Mouse (Mus musculus) small intestine, adult 2 months (tissue): ENCODE results near the gene Gas2. TPM values are rescaled to one million over a fixed set of nuclear protein-coding genes. Genes with fewer than 3 reads are reported as not detected.

ENCODE experiments used
- H3K27ac ChIP-seq: fragments of 200-500 bp; 2 replicates; pipeline ENCODE4 v1.5.1; 2012; ENCODE audit warnings: low read depth, low read length, control low read depth, inconsistent platforms; ENCODE audit not compliant: insufficient read depth
- H3K27me3 ChIP-seq: fragments of 200-500 bp; 2 replicates; pipeline ENCODE4 v1.6.1; 2012; ENCODE audit warnings: mild to moderate bottlenecking, moderate library complexity, low read length, inconsistent platforms; ENCODE audit not compliant: control insufficient read depth, insufficient read depth
- H3K36me3 ChIP-seq: fragments of 200-500 bp; 2 replicates; pipeline ENCODE4 v1.6.1; 2012; ENCODE audit warnings: mild to moderate bottlenecking, low read length, control low read depth, inconsistent platforms; ENCODE audit not compliant: control insufficient read depth, insufficient read depth
- H3K4me1 ChIP-seq: fragments of 200-500 bp; 2 replicates; pipeline ENCODE4 v1.6.1; 2012; ENCODE audit warnings: low read length, inconsistent platforms, mixed read lengths; ENCODE audit not compliant: control insufficient read depth, insufficient read depth, insufficient read length
- H3K4me3 ChIP-seq: fragments of 200-500 bp; 2 replicates; pipeline ENCODE4 v1.5.1; 2012; ENCODE audit warnings: low read depth, mild to moderate bottlenecking, control low read depth, inconsistent platforms, low read length, moderate library complexity
- CTCF ChIP-seq: fragments of 200-500 bp; IDR thresholded peaks from 2 replicates; pipeline ENCODE4 v1.5.1; 2012; ENCODE audit warnings: low read depth, mild to moderate bottlenecking, control low read depth, inconsistent platforms, low read length, moderate library complexity, mixed read lengths; ENCODE audit not compliant: insufficient replicate concordance, insufficient read length; ENCODE audit errors: extremely low read depth
- POLR2A ChIP-seq: fragments of 200-500 bp; IDR thresholded peaks from 2 replicates; pipeline ENCODE4 v1.6.1; 2012; ENCODE audit warnings: low read depth, mild to moderate bottlenecking, control low read depth, inconsistent platforms, low read length, moderate library complexity
- WGBS: fragments of 180-500 bp; shearing (Covaris S2); methylation state at CpG from one replicate; pipeline ENCODE4 v1.1.7; 2018; 5-methylcytosine and 5-hydroxymethylcytosine counted together
- polyA plus RNA-seq: library from polyadenylated mRNA; depleted of rRNA; stranded (reverse); fragments of >200 nt; gene quantifications from 2 replicates; pipeline ENCODE4 v1.2.3, GENCODE M21; 2012

Gene Gas2
- polyA plus RNA-seq, 1 experiment, result 1.1 TPM

DNA sequence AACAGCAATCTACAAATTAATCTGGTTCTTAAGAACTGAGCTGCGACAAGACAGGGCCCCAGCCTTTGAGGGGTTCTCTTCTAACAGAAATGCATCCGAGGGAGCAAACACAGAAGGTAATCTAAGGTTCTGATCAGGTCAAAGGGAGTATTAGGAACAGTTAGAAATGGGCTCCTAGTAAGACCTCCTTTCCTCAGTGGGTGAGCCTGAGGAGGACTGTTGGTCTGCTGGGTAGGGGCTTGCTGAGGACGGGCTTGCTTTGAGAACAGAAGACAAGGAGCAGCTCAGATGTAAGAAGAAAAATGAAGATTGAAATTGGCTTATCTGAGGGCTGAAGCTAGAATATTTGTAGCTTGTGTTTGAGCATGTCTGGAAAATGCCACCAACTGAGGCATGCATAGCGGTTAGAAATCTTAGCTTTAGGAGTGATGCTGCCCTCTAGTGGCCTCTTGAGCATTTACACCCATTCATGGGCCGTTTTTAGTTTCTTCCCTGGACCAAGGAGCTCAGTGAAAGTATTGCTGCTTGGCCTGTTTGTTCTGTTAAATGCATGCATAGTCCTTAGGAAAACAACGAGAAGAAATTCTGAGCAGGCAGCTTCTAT is 110.5 kb downstream of the Gas2 start:
- Histone ChIP-seq H3K4me1 (no peaks in the 10 kb centered on the region), H3K4me3 (no peak overlapping the region), H3K27me3 (no peaks in the 10 kb centered on the region), H3K27ac (no peak overlapping the region), H3K36me3 (no peaks in the 10 kb centered on the region)
- whole genome bisulfite sequencing, result 40% methylated on average over 6 of the region's 6 CpGs
- TF ChIP-seq POLR2A (no peak), CTCF (0 out of 2 replicates have a peak, but pooled peaks have one; percentile 9)

- Histone ChIP-seq H3K36me3 (no peaks in the 10 kb centered on the region), H3K27me3 (no peaks in the 10 kb centered on the region), H3K4me3 (no peak overlapping the region), H3K27ac (no peak overlapping the region), H3K4me1 (no peaks in the 10 kb centered on the region)
- WGBS, result 74% methylated on average over 5 of the region's 5 CpGs
- TF ChIP-seq POLR2A, result no peak
- TF ChIP-seq CTCF, result no peak
These were observed 111.3 kb downstream of the Gas2 start for GRCm38 (mm10) chr7:51973091-51973490.

DNA sequence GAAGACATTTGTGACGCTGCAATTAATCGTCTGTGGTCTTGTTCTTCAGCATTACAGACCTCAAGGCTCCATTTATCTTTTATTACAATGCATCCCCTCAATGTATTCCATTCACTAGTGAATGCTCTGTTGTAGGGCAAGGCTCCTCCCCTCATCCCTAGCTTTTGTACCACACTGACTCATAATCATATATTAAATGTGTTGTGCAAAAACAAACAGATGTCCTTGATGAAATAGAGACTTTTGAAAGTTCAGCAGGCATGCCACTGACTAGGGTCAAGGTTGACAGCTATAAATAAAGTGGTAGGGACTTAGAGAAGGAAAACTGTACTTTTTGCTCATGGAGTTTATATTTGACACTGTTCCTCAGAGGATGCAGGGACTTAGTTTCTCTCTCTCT is 111.7 kb downstream of the Gas2 start:
- Histone ChIP-seq H3K36me3 (no peaks in the 10 kb centered on the region), H3K4me1 (no peaks in the 10 kb centered on the region), H3K27ac (no peak overlapping the region), H3K27me3 (no peaks in the 10 kb centered on the region), H3K4me3 (no peak overlapping the region)
- TF ChIP-seq POLR2A (no peak), CTCF (no peak)
- WGBS, result 86% methylated on average over 2 of the region's 2 CpGs

DNA sequence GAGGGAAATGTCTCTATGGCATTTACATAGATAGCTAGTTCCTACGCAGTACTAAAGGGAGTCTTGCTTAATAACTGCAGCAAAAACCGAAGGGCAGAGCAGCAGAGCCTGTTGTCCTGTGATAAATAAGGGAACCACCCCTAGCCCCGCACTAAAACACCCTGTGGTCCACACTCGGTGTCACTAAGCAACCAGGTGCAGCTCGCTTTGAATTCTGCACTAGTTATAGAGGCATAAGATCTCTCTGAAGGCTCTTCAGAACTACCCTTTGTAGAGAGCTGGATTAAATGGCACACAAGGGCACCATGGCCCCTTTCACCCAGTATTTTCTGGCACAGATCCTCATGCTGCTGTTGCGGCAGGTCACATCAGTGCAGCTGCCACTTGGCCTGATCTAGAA is 113.4 kb downstream of the Gas2 start:
- TF ChIP-seq POLR2A, result no peak
- TF ChIP-seq CTCF, result no peak
- WGBS, result 70% methylated on average over 6 of the region's 6 CpGs
- H3K27ac ChIP-seq, result no peak overlapping the region

GRCm38 (mm10) chr7:51979271-51979670 is 117.5 kb downstream of the Gas2 start:
- Histone ChIP-seq H3K27ac (no peak overlapping the region), H3K27me3 (no peaks in the 10 kb centered on the region), H3K4me1 (no peaks in the 10 kb centered on the region), H3K36me3 (no peaks in the 10 kb centered on the region), H3K4me3 (no peak overlapping the region)
- no peak for TF ChIP-seq POLR2A
- TF ChIP-seq CTCF, result peak; percentile 20; the same call in 1 of the 2 replicates
- WGBS, result 55% methylated on average over 5 of the region's 5 CpGs

More for the DNA sequence above, 113.4 kb downstream of the Gas2 start:
- no peaks in the 10 kb centered on the region for H3K4me1 ChIP-seq
- no peak overlapping the region for H3K4me3 ChIP-seq
- H3K27me3 ChIP-seq, result no peaks in the 10 kb centered on the region
- H3K36me3 ChIP-seq, result no peaks in the 10 kb centered on the region

- WGBS, result 57% methylated on average over 1 of the region's 1 CpGs
- no peak for TF ChIP-seq POLR2A
- TF ChIP-seq CTCF, result no peak
- Histone ChIP-seq H3K27ac (no peak overlapping the region), H3K4me1 (no peaks in the 10 kb centered on the region), H3K4me3 (no peak overlapping the region), H3K27me3 (no peaks in the 10 kb centered on the region), H3K36me3 (no peaks in the 10 kb centered on the region)
These were observed 120.5 kb downstream of the Gas2 start for GRCm38 (mm10) chr7:51982303-51982702.

DNA sequence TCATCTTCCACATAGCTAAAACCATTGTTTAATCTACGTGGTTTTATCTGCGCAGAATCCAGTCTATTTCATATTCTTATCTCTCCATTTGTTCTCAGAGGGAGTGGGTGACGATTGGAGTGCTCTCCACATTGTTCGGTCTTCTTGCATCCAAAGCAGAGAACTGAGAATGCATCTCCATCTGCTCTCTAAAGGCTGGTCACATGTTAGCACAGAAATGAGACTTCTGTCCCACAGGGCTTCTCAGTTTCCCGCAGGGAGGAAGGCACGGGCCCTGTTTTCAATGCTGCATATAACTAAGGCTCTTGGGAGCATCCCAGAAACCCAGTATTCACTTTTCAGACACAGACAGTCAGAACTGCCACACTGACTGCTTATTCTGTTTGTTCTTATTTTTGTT is 123.9 kb downstream of the Gas2 start:
- no peak for TF ChIP-seq POLR2A
- no peak for TF ChIP-seq CTCF
- H3K4me1 ChIP-seq, result no peaks in the 10 kb centered on the region
- no peaks in the 10 kb centered on the region for H3K27me3 ChIP-seq
- WGBS, result 80% methylated on average over 6 of the region's 6 CpGs
- no peak overlapping the region for H3K27ac ChIP-seq
- no peaks in the 10 kb centered on the region for H3K36me3 ChIP-seq
- no peak overlapping the region for H3K4me3 ChIP-seq
